Mouse (Mus musculus) brain, embryonic 14.5 days (tissue): Measurements from ENCODE around the gene Poc5.

Experiments used
- CTCF ChIP-seq: fragments of 200-500 bp; IDR thresholded peaks from 2 replicates; pipeline ENCODE4 v1.5.1; 2012; ENCODE audit warnings: inconsistent platforms, mild to moderate bottlenecking, moderate library complexity, borderline replicate concordance; ENCODE audit not compliant: insufficient read depth, insufficient read length; ENCODE audit errors: extremely low read depth
- POLR2A ChIP-seq: fragments of 200-500 bp; IDR thresholded peaks from 2 replicates; pipeline ENCODE4 v1.6.1; 2012; ENCODE audit warnings: mild to moderate bottlenecking, inconsistent platforms, borderline replicate concordance; ENCODE audit not compliant: poor library complexity, insufficient read depth, insufficient read length, severe bottlenecking; ENCODE audit errors: extremely low read depth

DNA sequence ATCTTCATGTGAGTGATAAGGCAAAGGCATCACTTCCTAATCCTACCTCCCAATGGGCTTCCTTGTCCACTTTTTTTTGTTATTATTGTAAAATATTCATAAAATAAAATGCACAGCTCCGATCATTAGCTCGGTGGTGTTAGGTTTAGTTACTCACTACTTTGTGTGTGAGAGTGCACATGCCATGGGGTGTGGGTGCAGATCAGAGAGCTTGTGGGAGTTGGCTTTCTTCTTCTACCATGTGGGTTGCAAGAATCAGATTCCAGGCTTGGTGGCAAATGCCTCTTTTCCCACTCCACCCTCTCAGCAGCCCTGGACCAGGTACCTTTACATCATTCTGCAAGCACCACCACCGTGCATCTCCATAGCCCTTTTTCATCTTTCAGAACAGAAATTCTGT lies 64.5 kb downstream of the Poc5 start:
- no peak for TF ChIP-seq POLR2A
- no peak for TF ChIP-seq CTCF
